Comparison of ENCODE assay signal across 8 mouse cellular contexts in the genomic region with DNA sequence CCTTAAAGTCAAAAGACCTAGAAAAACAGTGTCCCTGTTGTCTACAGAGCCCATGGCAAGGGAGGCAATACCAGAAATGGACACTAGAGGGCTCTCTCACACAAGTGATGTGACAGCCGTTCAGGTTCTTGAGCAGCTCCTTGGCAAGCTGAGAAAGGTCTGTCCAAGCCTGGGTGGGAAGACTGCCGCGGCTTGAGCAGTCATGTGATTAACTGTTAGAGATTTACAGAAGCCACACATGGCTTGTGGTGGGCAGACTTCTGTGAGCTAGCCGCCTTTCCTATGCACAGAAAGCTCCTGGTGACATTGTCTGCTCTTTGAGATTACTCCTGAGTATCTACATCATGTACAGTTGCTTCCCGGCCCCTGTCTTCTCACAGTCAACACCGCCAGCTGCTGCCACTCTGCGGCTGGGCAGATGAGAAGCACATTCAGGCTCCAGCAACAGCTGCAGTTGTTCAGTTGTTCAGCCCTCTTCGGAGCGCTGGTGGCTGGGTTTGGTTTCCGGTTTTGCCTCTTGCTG.
DNase-seq lines count a peak whose midpoint lies in the region.

No protein-coding gene starts in this region.

- intact Hi-C loops in gastrocnemius, postnatal 14 days (cut with DNase I; ENCODE audit: low total_unique reads): loop anchor here (2.0 kb wide), 1 partner anchor 319 kb away; no protein-coding TSS in a partner anchor

- DNase-seq in adrenal gland, adult (ENCODE audit: inconsistent age in 2 of 2, low spot score in 1 of 2): peak; percentile 87 to 97
- peak; percentile 95 for DNase-seq in embryo, embryonic 10 days (ENCODE audit: low spot score)
- peak; percentile 80 for DNase-seq in gastrocnemius, postnatal 14 days
- DNase-seq in induced T-regulatory cell, adult 2 months (ENCODE audit: low read depth): peak; percentile 94
- DNase-seq in left cerebral cortex, adult 8-10 months (ENCODE audit: low spot score in 2 of 2): peak; percentile 64 to 74
- peak; percentile 92 for DNase-seq in mesoderm, embryonic 11.5 days (ENCODE audit: low read depth, low spot score)
- DNase-seq in right cerebral cortex, postnatal 25 days: peak; percentile 84
- peak; percentile 78 to 80 for DNase-seq in urinary bladder, postnatal 36 days (ENCODE audit: low spot score in 2 of 2)

Comparison
In these comparisons a context has a peak if more than half of its experiments do, and no peak if none do; other contexts are left out.
1. Peak in every context shown above with its lines: DNase-seq.